In the genomic region with DNA sequence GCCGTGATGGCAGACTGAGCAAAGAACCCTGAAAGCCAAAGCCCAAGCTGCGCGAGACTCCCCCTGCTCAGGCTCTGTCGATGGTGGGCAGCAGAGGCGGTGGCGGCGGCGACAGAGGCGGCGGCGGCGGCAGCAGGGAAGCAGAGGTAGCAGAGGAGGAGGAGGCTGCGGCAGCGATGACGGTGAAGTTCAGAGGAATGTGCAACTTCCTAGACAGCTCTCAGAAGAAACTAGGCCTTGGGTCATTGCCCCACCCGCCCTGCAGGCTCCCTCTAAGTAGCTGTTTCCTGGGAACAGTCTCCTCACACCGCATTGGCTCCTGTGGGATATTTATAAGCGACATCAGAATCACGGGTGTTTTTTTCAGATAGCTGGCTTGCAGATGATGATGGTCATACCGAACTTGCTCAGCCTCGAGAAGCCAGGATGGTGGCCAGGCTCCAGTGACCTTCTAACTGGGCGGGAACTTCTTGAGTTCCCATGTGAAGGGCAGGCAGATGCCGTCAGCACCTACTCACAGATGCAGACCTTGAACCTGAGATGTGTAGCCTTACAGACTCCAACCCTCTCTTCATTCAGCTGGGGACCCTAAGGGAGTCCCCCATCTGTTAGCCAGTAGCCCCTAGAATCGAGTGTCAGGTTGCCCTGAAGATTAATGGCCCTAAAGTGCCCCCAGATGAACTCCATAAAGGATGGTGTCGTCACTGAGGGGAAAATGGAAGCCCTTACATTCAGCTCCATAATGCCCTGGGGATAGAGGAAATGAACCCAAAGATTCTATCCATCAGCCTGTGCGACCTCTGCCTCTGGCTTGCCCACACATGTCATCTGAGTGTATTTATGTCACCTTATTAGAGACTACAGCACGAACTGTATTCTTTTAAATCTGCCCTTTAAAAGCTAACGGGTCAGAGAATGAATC, we compare ENCODE assay signal across 18 mouse cellular contexts. TPM values are rescaled to one million over a fixed set of nuclear protein-coding genes. Genes with fewer than 3 reads are reported as not detected.
DNase-seq lines count a peak whose midpoint lies in the region; ATAC-seq and TF ChIP-seq lines count a peak whose summit lies in the region.
"Had no signal": no experiment of that assay in that cellular context is flagged by ENCODE, and none has a peak within 500 bp of the region (broad histone marks: within the 10 kb centered on the region; RNA-seq: fewer than 3 reads in every experiment).

No protein-coding gene starts in this region.

- no peak for ATAC-seq in heart, embryonic 16.5 days (replicated peaks; ENCODE audit: extremely low read depth, insufficient read depth, low FRiP score)
- ATAC-seq in intestine, embryonic 15.5 days = no peak

- no peak overlapping the region for H3K27ac ChIP-seq in heart, embryonic 16.5 days (ENCODE audit: low read length)
- H3K27ac ChIP-seq in ES-E14 (ENCODE audit: insufficient read depth, low read depth, low read length, poor library complexity, severe bottlenecking) = no peak overlapping the region
- no peak overlapping the region for H3K27ac ChIP-seq in intestine, embryonic 15.5 days
- H3K27ac ChIP-seq: liver, embryonic 14.5 days; midbrain, embryonic 12.5 days had no signal

- peaks cover 3% of the 10 kb centered on the region for H3K36me3 ChIP-seq in heart, embryonic 16.5 days (ENCODE audit: control insufficient read depth, insufficient read depth)
- H3K36me3 ChIP-seq in E14TG2a.4 (ENCODE audit: insufficient read depth, low read length) = peaks cover 3% of the 10 kb centered on the region
- H3K36me3 ChIP-seq in ES-E14 (ENCODE audit: control insufficient read depth, insufficient read depth, low read length, poor library complexity, severe bottlenecking) = no peaks in the 10 kb centered on the region
- H3K36me3 ChIP-seq in intestine, embryonic 15.5 days = 0 out of 2 replicates have a peak, but pooled peaks cover under 1% of the 10 kb centered on the region

- peaks cover 11% of the 10 kb centered on the region; the same call in 1 of the 2 replicates for H3K27me3 ChIP-seq in heart, embryonic 16.5 days (ENCODE audit: control insufficient read depth, insufficient read depth, low read length)
- peaks cover 30% of the 10 kb centered on the region for H3K27me3 ChIP-seq in E14TG2a.4 (ENCODE audit: insufficient read depth, low read length)
- H3K27me3 ChIP-seq in intestine, embryonic 15.5 days (replicated peaks) = no peaks in the 10 kb centered on the region

- in situ Hi-C loops in ES-E14 (cut with MboI; ENCODE audit: low sequenced_read_pairs in 2 of 2, unreplicated experiment in 2 of 2) = no loop called here

- H3K9me3 ChIP-seq in heart, embryonic 16.5 days (replicated peaks; ENCODE audit: control insufficient read depth, low read length) = no peaks in the 10 kb centered on the region
- H3K9me3 ChIP-seq in E14TG2a.4 (ENCODE audit: low read length) (no peaks in the 10 kb centered on the region), ES-E14 (ENCODE audit: control insufficient read depth, insufficient read depth, low read depth, low read length) (no peaks in the 10 kb centered on the region)
- H3K9me3 ChIP-seq in intestine, embryonic 15.5 days = no peaks in the 10 kb centered on the region
- H3K9me3 ChIP-seq: G1E; midbrain, embryonic 12.5 days had no signal

- 46% methylated on average over 28 of the region's 28 CpGs for WGBS in heart, embryonic 16.5 days
- 44% methylated on average over 28 of the region's 28 CpGs for WGBS in intestine, embryonic 15.5 days

- peak overlapping the region; percentile 22; the same call in 1 of the 2 replicates for H3K9ac ChIP-seq in heart, embryonic 16.5 days (ENCODE audit: low read length)
- H3K9ac ChIP-seq in ES-E14 (ENCODE audit: insufficient read depth, low read depth, low read length, poor library complexity, severe bottlenecking) = 0 out of 2 replicates have a peak overlapping the region, but pooled peaks have one; percentile 20
- H3K9ac ChIP-seq in intestine, embryonic 15.5 days = no peak overlapping the region
- H3K9ac ChIP-seq: liver, embryonic 14.5 days; midbrain, embryonic 12.5 days had no signal

- DNase-seq in heart, adult 9 months (ENCODE audit: low spot score in 2 of 2) = no peak
- no peak for DNase-seq in ES-E14 (ENCODE audit: low read depth, low spot score)
- no peak for DNase-seq in cerebellum, postnatal 14 days
- DNase-seq in spleen, adult 18-20 months = no peak
- no peak for DNase-seq in spleen, postnatal 10 days (ENCODE audit: low spot score in 2 of 2)
- DNase-seq: cerebellum, adult 2 months; kidney, adult 2 months; layer of hippocampus, postnatal 36 days; thymus, postnatal 14 days had no signal

- no peak for TF ChIP-seq CTCF in E14TG2a.4 (conservative IDR thresholded peaks at IDR 0.05; ENCODE audit: low read length)

- H3K4me2 ChIP-seq in heart, embryonic 16.5 days (ENCODE audit: low read depth, low read length) = peak overlapping the region; percentile 47
- peak overlapping the region; percentile 27; the same call in 1 of the 2 replicates for H3K4me2 ChIP-seq in intestine, embryonic 15.5 days (replicated peaks)
- H3K4me2 ChIP-seq: midbrain, embryonic 12.5 days had no signal

- H3K4me1 ChIP-seq in heart, embryonic 16.5 days (ENCODE audit: control insufficient read depth, insufficient read depth, low read length) = peaks cover 8% of the 10 kb centered on the region; the same call in 1 of the 2 replicates
- H3K4me1 ChIP-seq in E14TG2a.4 (replicated peaks; ENCODE audit: low read depth, low read length) (peaks cover 29% of the 10 kb centered on the region), ES-E14 (ENCODE audit: control insufficient read depth in 2 of 2, insufficient read depth in 2 of 2, low read length in 2 of 2, poor library complexity in 1 of 2) (peaks cover 0 to 10% of the 10 kb centered on the region in 2 experiments; a peak in 2 of 4 replicates)
- H3K4me1 ChIP-seq in intestine, embryonic 15.5 days (replicated peaks) = peaks cover 8% of the 10 kb centered on the region; the same call in 1 of the 2 replicates
- H3K4me1 ChIP-seq: midbrain, embryonic 12.5 days had no signal

- H3K4me3 ChIP-seq in heart, embryonic 16.5 days (ENCODE audit: low read length) = no peak overlapping the region
- H3K4me3 ChIP-seq in E14TG2a.4 (replicated peaks; ENCODE audit: low read length) (peak overlapping the region; percentile 51), ES-E14 (ENCODE audit: insufficient read depth in 1 of 2, low read depth in 1 of 2, low read length in 2 of 2, poor library complexity in 1 of 2, severe bottlenecking in 1 of 2) (peak overlapping the region; percentile 15 to 27; a peak in 1 of 4 replicates)
- no peak overlapping the region for H3K4me3 ChIP-seq in intestine, embryonic 15.5 days (replicated peaks)
- H3K4me3 ChIP-seq: erythroblast, embryonic 14.5 days; midbrain, embryonic 12.5 days had no signal

TF ChIP-seq in ES-E14, 5 proteins besides CTCF, POLR2A, EP300 and RAD21:
- no peak for TF ChIP-seq MAFK (IDR thresholded peaks at IDR 0.05; ENCODE audit: insufficient read depth, low read depth, low read length)
- no peak for TF ChIP-seq HCFC1 (IDR thresholded peaks at IDR 0.05; ENCODE audit: borderline replicate concordance, insufficient read depth, low read length)
- no peak for TF ChIP-seq ZC3H11A (IDR thresholded peaks at IDR 0.05; ENCODE audit: borderline replicate concordance, low read depth, low read length)
- TF ChIP-seq ZNF384 (IDR thresholded peaks at IDR 0.05; ENCODE audit: low read depth, low read length) = no peak
- TF ChIP-seq CHD2 (IDR thresholded peaks at IDR 0.05; ENCODE audit: low read depth, low read length) = no peak

RNA-seq across cellular contexts. Expression of gene Srp9, which starts 12.9 kb away (rescaled TPM):
- polyA plus RNA-seq in heart, embryonic 16.5 days (2015; fragmentation: Nextera tagmentation; extraction: Ambion mirVana) = 85.9 and 111 TPM in 2 replicates
- 51.3 and 86.7 TPM in 2 replicates for total RNA-seq in ES-E14 (2012; rRNA removed)
- 144 and 173 TPM in 2 replicates for polyA plus RNA-seq in intestine, embryonic 15.5 days (2015; fragmentation: Nextera tagmentation; extraction: Ambion mirVana)

RNA-seq across cellular contexts. Expression of gene Vmn1r1, which starts 26.8 kb away (rescaled TPM):
- not detected in 2 replicates for polyA plus RNA-seq in heart, embryonic 16.5 days (2015; fragmentation: Nextera tagmentation; extraction: Ambion mirVana)
- 0.04 TPM in 1 of 2 replicates, not detected in the other for total RNA-seq in ES-E14 (2012; rRNA removed)
- not detected in 2 replicates for polyA plus RNA-seq in intestine, embryonic 15.5 days (2015; fragmentation: Nextera tagmentation; extraction: Ambion mirVana)
- total RNA-seq: gastrocnemius, adult 8-10 months; layer of hippocampus, postnatal 36 days had no signal
- polyA plus RNA-seq: cerebellum, adult 2 months; erythroblast, embryonic 14.5 days; G1E; kidney, adult 2 months; liver, embryonic 14.5 days; midbrain, embryonic 12.5 days; small intestine, adult 2 months had no signal

Comparison
In these comparisons a context has a peak if more than half of its experiments do, and no peak if none do; other contexts are left out.
1. H3K4me3 ChIP-seq: peak in E14TG2a.4 (single experiment) and ES-E14 (2 of 2); none in heart, embryonic 16.5 days (single experiment) and intestine, embryonic 15.5 days (single experiment).